Comparison of ENCODE assay signal across 8 mouse cellular contexts in genomic region chr17:28528043-28528351, GRCm38 (mm10). TPM values are rescaled to one million over a fixed set of nuclear protein-coding genes. Genes with fewer than 3 reads are reported as not detected.
A peak's percentile ranks its signal among the peaks of the same experiment; 100 is the strongest.
DNase-seq lines count a peak whose midpoint lies in the region; ATAC-seq and TF ChIP-seq lines count a peak whose summit lies in the region.

No protein-coding gene starts in this region.

- peak; percentile 59 for DNase-seq in MEL-GATA-1-ER (ENCODE audit: extremely low read depth, low read depth)
- peak; percentile 81 to 89 for DNase-seq in cerebellum, adult 18-20 months
- DNase-seq in forebrain, postnatal 0 days = peak; percentile 92
- DNase-seq in heart, postnatal 4 days = peak; percentile 93
- peak; percentile 86 to 90 for DNase-seq in layer of hippocampus, postnatal 14 days (ENCODE audit: low spot score in 2 of 2)
- DNase-seq in lung, postnatal 36 days = peak; percentile 92
- DNase-seq in retina, postnatal 1 day = peak; percentile 86
- peak; percentile 93 for DNase-seq in thymus, postnatal 4 days

- 0 out of 2 replicates have a peak, but pooled peaks cover 4% of the 10 kb centered on the region for H3K4me1 ChIP-seq in forebrain, postnatal 0 days (ENCODE audit: insufficient read depth)

- WGBS in forebrain, postnatal 0 days = 2% methylated on average over 6 of the region's 6 CpGs

- H3K9me3 ChIP-seq in forebrain, postnatal 0 days (ENCODE audit: low read length) = no peaks in the 10 kb centered on the region

- peak overlapping the region; percentile 28 for H3K4me2 ChIP-seq in forebrain, postnatal 0 days (ENCODE audit: low read depth)

- no peaks in the 10 kb centered on the region for H3K27me3 ChIP-seq in forebrain, postnatal 0 days (ENCODE audit: insufficient read depth, low read length)

- no peak overlapping the region for H3K9ac ChIP-seq in forebrain, postnatal 0 days

- no peak overlapping the region for H3K27ac ChIP-seq in forebrain, postnatal 0 days (ENCODE audit: low read depth, low read length)

- no peak overlapping the region for H3K4me3 ChIP-seq in forebrain, postnatal 0 days (ENCODE audit: low read depth, low read length)

- peak; percentile 67 for ATAC-seq in forebrain, postnatal 0 days

- no peaks in the 10 kb centered on the region for H3K36me3 ChIP-seq in forebrain, postnatal 0 days (ENCODE audit: insufficient read depth)

- TF ChIP-seq CTCF in forebrain, postnatal 0 days (IDR thresholded peaks at IDR 0.05; ENCODE audit: low read depth) = peak; percentile 97

RNA-seq across cellular contexts. Expression of gene Armc12, which starts 2.6 kb away (rescaled TPM):
- total RNA-seq in forebrain, postnatal 0 days (2014; rRNA removed) = 0.15 TPM in 1 of 2 replicates, not detected in the other
- not detected in 2 replicates for polyA plus RNA-seq in forebrain, postnatal 0 days (2015; fragmentation: Nextera tagmentation; extraction: Ambion mirVana)
- not detected for total RNA-seq in heart, postnatal 4 days (2021)
- total RNA-seq in layer of hippocampus, postnatal 14 days (2021) = not detected

RNA-seq across cellular contexts. Expression of gene Fkbp5, which starts 10.7 kb away (rescaled TPM):
- 26.6 and 37.3 TPM in 2 replicates for total RNA-seq in forebrain, postnatal 0 days (2014; rRNA removed)
- 18.3 and 21.1 TPM in 2 replicates for polyA plus RNA-seq in forebrain, postnatal 0 days (2015; fragmentation: Nextera tagmentation; extraction: Ambion mirVana)
- total RNA-seq in heart, postnatal 4 days (2021) = 10 to 100 TPM; 21.4 to 22.0 TPM
- total RNA-seq in layer of hippocampus, postnatal 14 days (2021) = 10 to 100 TPM; 65.4 to 78.1 TPM

RNA-seq across cellular contexts. Expression of gene Clpsl2, which starts 21.2 kb away (rescaled TPM):
- total RNA-seq in forebrain, postnatal 0 days (2014; rRNA removed) = not detected in 2 replicates
- polyA plus RNA-seq in forebrain, postnatal 0 days (2015; fragmentation: Nextera tagmentation; extraction: Ambion mirVana) = not detected in 2 replicates
- not detected for total RNA-seq in heart, postnatal 4 days (2021)
- not detected for total RNA-seq in layer of hippocampus, postnatal 14 days (2021)

RNA-seq across cellular contexts. Expression of gene Clps, which starts 32.6 kb away (rescaled TPM):
- not detected in 2 replicates for total RNA-seq in forebrain, postnatal 0 days (2014; rRNA removed)
- polyA plus RNA-seq in forebrain, postnatal 0 days (2015; fragmentation: Nextera tagmentation; extraction: Ambion mirVana) = not detected in 2 replicates
- total RNA-seq in heart, postnatal 4 days (2021) = not detected
- not detected for total RNA-seq in layer of hippocampus, postnatal 14 days (2021)

RNA-seq across cellular contexts. Expression of gene Lhfpl5, which starts 47.4 kb away (rescaled TPM):
- 10.6 and 11.9 TPM in 2 replicates for total RNA-seq in forebrain, postnatal 0 days (2014; rRNA removed)
- 11.4 and 13.2 TPM in 2 replicates for polyA plus RNA-seq in forebrain, postnatal 0 days (2015; fragmentation: Nextera tagmentation; extraction: Ambion mirVana)
- not detected for total RNA-seq in heart, postnatal 4 days (2021)
- 1 to 10 TPM; 2.7 to 3.4 TPM for total RNA-seq in layer of hippocampus, postnatal 14 days (2021)
